Mouse (Mus musculus): Measurements from ENCODE around the gene B3gnt7. TPM values are rescaled to one million over a fixed set of nuclear protein-coding genes. Genes with fewer than 3 reads are reported as not detected.

Gene B3gnt7
- polyA plus RNA-seq, 1 experiment = 54.9 TPM

GRCm38 (mm10) chr1:86284101-86284500 lies 18.5 kb upstream of the B3gnt7 start:
- H3K27me3 ChIP-seq (ENCODE audit: control insufficient read depth, insufficient read depth, low read length, poor library complexity, severe bottlenecking) = no peaks in the 10 kb centered on the region
- TF ChIP-seq EP300 (IDR thresholded peaks at IDR 0.05; ENCODE audit: insufficient read depth, low read depth, low read length) (no peak), POLR2A (IDR thresholded peaks at IDR 0.05; ENCODE audit: insufficient read depth, low read length) (no peak), CTCF (IDR thresholded peaks at IDR 0.05; ENCODE audit: low read depth, low read length) (no peak)
- no peaks in the 10 kb centered on the region for H3K9me3 ChIP-seq (replicated peaks; ENCODE audit: control insufficient read depth, insufficient read depth, low read length, poor library complexity, severe bottlenecking)
- H3K36me3 ChIP-seq (ENCODE audit: control insufficient read depth, insufficient read depth, low read length, poor library complexity, severe bottlenecking) = no peaks in the 10 kb centered on the region
- peaks cover 8% of the 10 kb centered on the region for H3K4me1 ChIP-seq (ENCODE audit: control insufficient read depth, insufficient read depth, low read length)
- H3K27ac ChIP-seq (ENCODE audit: insufficient read depth, low read length) = peak overlapping the region; percentile 19; the same call in 1 of the 2 replicates
- H3K4me3 ChIP-seq (ENCODE audit: low read depth, low read length) = no peak overlapping the region
- no peak overlapping the region for H3K9ac ChIP-seq (ENCODE audit: low read depth, poor library complexity, severe bottlenecking)

GRCm38 (mm10) chr1:86285295-86285694 lies 17.3 kb upstream of the B3gnt7 start:
- Histone ChIP-seq H3K36me3 (ENCODE audit: control insufficient read depth, insufficient read depth, low read length, poor library complexity, severe bottlenecking) (no peaks in the 10 kb centered on the region), H3K9ac (ENCODE audit: low read depth, poor library complexity, severe bottlenecking) (no peak overlapping the region), H3K27ac (ENCODE audit: insufficient read depth, low read length) (no peak overlapping the region), H3K4me3 (ENCODE audit: low read depth, low read length) (no peak overlapping the region), H3K9me3 (replicated peaks; ENCODE audit: control insufficient read depth, insufficient read depth, low read length, poor library complexity, severe bottlenecking) (no peaks in the 10 kb centered on the region), H3K4me1 (ENCODE audit: control insufficient read depth, insufficient read depth, low read length) (peaks cover 8% of the 10 kb centered on the region), H3K27me3 (ENCODE audit: control insufficient read depth, insufficient read depth, low read length, poor library complexity, severe bottlenecking) (no peaks in the 10 kb centered on the region)
- TF ChIP-seq CTCF (IDR thresholded peaks at IDR 0.05; ENCODE audit: low read depth, low read length) (no peak), EP300 (IDR thresholded peaks at IDR 0.05; ENCODE audit: insufficient read depth, low read depth, low read length) (no peak), POLR2A (IDR thresholded peaks at IDR 0.05; ENCODE audit: insufficient read depth, low read length) (no peak)

- Histone ChIP-seq H3K27me3 (ENCODE audit: control insufficient read depth, insufficient read depth, low read length, poor library complexity, severe bottlenecking) (no peaks in the 10 kb centered on the region), H3K27ac (ENCODE audit: insufficient read depth, low read length) (no peak overlapping the region), H3K36me3 (ENCODE audit: control insufficient read depth, insufficient read depth, low read length, poor library complexity, severe bottlenecking) (no peaks in the 10 kb centered on the region), H3K9me3 (replicated peaks; ENCODE audit: control insufficient read depth, insufficient read depth, low read length, poor library complexity, severe bottlenecking) (no peaks in the 10 kb centered on the region), H3K9ac (ENCODE audit: low read depth, poor library complexity, severe bottlenecking) (no peak overlapping the region), H3K4me3 (ENCODE audit: low read depth, low read length) (no peak overlapping the region), H3K4me1 (ENCODE audit: control insufficient read depth, insufficient read depth, low read length) (peaks cover 8% of the 10 kb centered on the region)
- TF ChIP-seq EP300 (IDR thresholded peaks at IDR 0.05; ENCODE audit: insufficient read depth, low read depth, low read length) (no peak), POLR2A (IDR thresholded peaks at IDR 0.05; ENCODE audit: insufficient read depth, low read length) (no peak), CTCF (IDR thresholded peaks at IDR 0.05; ENCODE audit: low read depth, low read length) (no peak)
Measured at GRCm38 (mm10) chr1:86287473-86287872, 15.2 kb upstream of the B3gnt7 start.

GRCm38 (mm10) chr1:86290452-86290851 lies 12.2 kb upstream of the B3gnt7 start:
- Histone ChIP-seq H3K9ac (ENCODE audit: low read depth, poor library complexity, severe bottlenecking) (no peak overlapping the region), H3K4me1 (ENCODE audit: control insufficient read depth, insufficient read depth, low read length) (peaks cover 7% of the 10 kb centered on the region), H3K36me3 (ENCODE audit: control insufficient read depth, insufficient read depth, low read length, poor library complexity, severe bottlenecking) (no peaks in the 10 kb centered on the region), H3K4me3 (ENCODE audit: low read depth, low read length) (no peak overlapping the region), H3K27me3 (ENCODE audit: control insufficient read depth, insufficient read depth, low read length, poor library complexity, severe bottlenecking) (no peaks in the 10 kb centered on the region), H3K27ac (ENCODE audit: insufficient read depth, low read length) (no peak overlapping the region), H3K9me3 (replicated peaks; ENCODE audit: control insufficient read depth, insufficient read depth, low read length, poor library complexity, severe bottlenecking) (no peaks in the 10 kb centered on the region)
- no peak for TF ChIP-seq EP300 (IDR thresholded peaks at IDR 0.05; ENCODE audit: insufficient read depth, low read depth, low read length)
- no peak for TF ChIP-seq POLR2A (IDR thresholded peaks at IDR 0.05; ENCODE audit: insufficient read depth, low read length)
- TF ChIP-seq CTCF (IDR thresholded peaks at IDR 0.05; ENCODE audit: low read depth, low read length) = no peak

GRCm38 (mm10) chr1:86293091-86293490 lies 9.5 kb upstream of the B3gnt7 start:
- TF ChIP-seq CTCF (IDR thresholded peaks at IDR 0.05; ENCODE audit: low read depth, low read length) (no peak), EP300 (IDR thresholded peaks at IDR 0.05; ENCODE audit: insufficient read depth, low read depth, low read length) (no peak), POLR2A (IDR thresholded peaks at IDR 0.05; ENCODE audit: insufficient read depth, low read length) (no peak)
- peaks cover 2% of the 10 kb centered on the region for H3K4me1 ChIP-seq (ENCODE audit: control insufficient read depth, insufficient read depth, low read length)

GRCm38 (mm10) chr1:86293868-86294267 lies 8.8 kb upstream of the B3gnt7 start:
- H3K36me3 ChIP-seq (ENCODE audit: control insufficient read depth, insufficient read depth, low read length, poor library complexity, severe bottlenecking) = no peaks in the 10 kb centered on the region
- H3K4me3 ChIP-seq (ENCODE audit: low read depth, low read length) = no peak overlapping the region
- no peak overlapping the region for H3K9ac ChIP-seq (ENCODE audit: low read depth, poor library complexity, severe bottlenecking)
- TF ChIP-seq EP300 (IDR thresholded peaks at IDR 0.05; ENCODE audit: insufficient read depth, low read depth, low read length) (no peak), CTCF (IDR thresholded peaks at IDR 0.05; ENCODE audit: low read depth, low read length) (no peak), POLR2A (IDR thresholded peaks at IDR 0.05; ENCODE audit: insufficient read depth, low read length) (no peak)
- no peaks in the 10 kb centered on the region for H3K9me3 ChIP-seq (replicated peaks; ENCODE audit: control insufficient read depth, insufficient read depth, low read length, poor library complexity, severe bottlenecking)
- H3K27me3 ChIP-seq (ENCODE audit: control insufficient read depth, insufficient read depth, low read length, poor library complexity, severe bottlenecking) = no peaks in the 10 kb centered on the region
- H3K27ac ChIP-seq (ENCODE audit: insufficient read depth, low read length) = no peak overlapping the region
- peaks cover 2% of the 10 kb centered on the region for H3K4me1 ChIP-seq (ENCODE audit: control insufficient read depth, insufficient read depth, low read length)

More at GRCm38 (mm10) chr1:86293091-86293490, 9.5 kb upstream of the B3gnt7 start:
- no peak overlapping the region for H3K27ac ChIP-seq (ENCODE audit: insufficient read depth, low read length)
- H3K9me3 ChIP-seq (replicated peaks; ENCODE audit: control insufficient read depth, insufficient read depth, low read length, poor library complexity, severe bottlenecking) = no peaks in the 10 kb centered on the region
- H3K4me3 ChIP-seq (ENCODE audit: low read depth, low read length) = no peak overlapping the region
- H3K36me3 ChIP-seq (ENCODE audit: control insufficient read depth, insufficient read depth, low read length, poor library complexity, severe bottlenecking) = no peaks in the 10 kb centered on the region
- H3K27me3 ChIP-seq (ENCODE audit: control insufficient read depth, insufficient read depth, low read length, poor library complexity, severe bottlenecking) = no peaks in the 10 kb centered on the region
- H3K9ac ChIP-seq (ENCODE audit: low read depth, poor library complexity, severe bottlenecking) = no peak overlapping the region

Measured in ES-Bruce4 (cell line).